Mouse (Mus musculus): Measurements from ENCODE around the gene Nxph3.
"Not testable (repeated sequence)": the region's sequence is repeated elsewhere in the genome, so short reads cannot be mapped to it uniquely, and the experiment has no call there.

The Nxph3 gene

GRCm38 (mm10) chr11:95519996-95520395 lies 5.6 kb upstream of the Nxph3 start:
- no peak for DNase-seq (ENCODE audit: extremely low spot score, low read depth, low spot score)

GRCm38 (mm10) chr11:95519299-95519698 lies 4.9 kb upstream of the Nxph3 start:
- DNase-seq (ENCODE audit: extremely low spot score, low read depth, low spot score) = no peak

- DNase-seq (ENCODE audit: extremely low spot score, low read depth, low spot score) = no peak
Observed at GRCm38 (mm10) chr11:95517162-95517561, 2.8 kb upstream of the Nxph3 start.

GRCm38 (mm10) chr11:95516491-95516911 lies 2.1 kb upstream of the Nxph3 start:
- DNase-seq (ENCODE audit: extremely low spot score, low read depth, low spot score) = no peak

- DNase-seq (ENCODE audit: extremely low spot score, low read depth, low spot score) = no peak
Observed at GRCm38 (mm10) chr11:95515376-95516323, 1.3 kb upstream of the Nxph3 start.

GRCm38 (mm10) chr11:95513461-95514297 lies 691 bp downstream of the Nxph3 start:
- DNase-seq (ENCODE audit: extremely low spot score, low read depth, low spot score) = no peak

- DNase-seq (ENCODE audit: extremely low spot score, low read depth, low spot score) = no peak
Observed at GRCm38 (mm10) chr11:95512383-95512782, 2.0 kb downstream of the Nxph3 start.

GRCm38 (mm10) chr11:95511919-95512318 lies 2.5 kb downstream of the Nxph3 start:
- no peak for DNase-seq (ENCODE audit: extremely low spot score, low read depth, low spot score)

GRCm38 (mm10) chr11:95510631-95511030 lies 3.7 kb downstream of the Nxph3 start:
- no peak for DNase-seq (ENCODE audit: extremely low spot score, low read depth, low spot score)

- DNase-seq (ENCODE audit: extremely low spot score, low read depth, low spot score) = no peak
Observed at GRCm38 (mm10) chr11:95509126-95509717, 5.1 kb downstream of the Nxph3 start.

GRCm38 (mm10) chr11:95508211-95508926 lies 6.0 kb downstream of the Nxph3 start:
- DNase-seq (ENCODE audit: extremely low spot score, low read depth, low spot score) = no peak

- no peak for DNase-seq (ENCODE audit: extremely low spot score, low read depth, low spot score)
Observed at GRCm38 (mm10) chr11:95507785-95508184, 6.6 kb downstream of the Nxph3 start.

- DNase-seq (ENCODE audit: extremely low spot score, low read depth, low spot score) = no peak
Observed at GRCm38 (mm10) chr11:95507041-95507716, 7.2 kb downstream of the Nxph3 start.

- no peak for DNase-seq (ENCODE audit: extremely low spot score, low read depth, low spot score)
Observed at GRCm38 (mm10) chr11:95504271-95504731, 10.1 kb downstream of the Nxph3 start.

GRCm38 (mm10) chr11:95503581-95504180 lies 10.7 kb downstream of the Nxph3 start:
- no peak for DNase-seq (ENCODE audit: extremely low spot score, low read depth, low spot score)

GRCm38 (mm10) chr11:95501826-95502225 lies 12.5 kb downstream of the Nxph3 start:
- DNase-seq (ENCODE audit: extremely low spot score, low read depth, low spot score) = not testable (repeated sequence)

- no peak for DNase-seq (ENCODE audit: extremely low spot score, low read depth, low spot score)
Observed at GRCm38 (mm10) chr11:95500836-95501235, 13.5 kb downstream of the Nxph3 start.

GRCm38 (mm10) chr11:95500412-95500811 lies 14.0 kb downstream of the Nxph3 start:
- DNase-seq (ENCODE audit: extremely low spot score, low read depth, low spot score) = no peak

GRCm38 (mm10) chr11:95497921-95498320 lies 16.4 kb downstream of the Nxph3 start:
- no peak for DNase-seq (ENCODE audit: extremely low spot score, low read depth, low spot score)

- DNase-seq (ENCODE audit: extremely low spot score, low read depth, low spot score) = no peak
Observed at GRCm38 (mm10) chr11:95495883-95496282, 18.5 kb downstream of the Nxph3 start.

All from hindlimb bud, embryonic 11.5 days (tissue).